Mouse (Mus musculus) CH12.LX (cell line): ENCODE measurements around the gene Eef2k. TPM values are rescaled to one million over a fixed set of nuclear protein-coding genes. Genes with fewer than 3 reads are reported as not detected.

Source experiments
- DNase-seq: peaks from one replicate; pipeline ENCODE4 v3.0.0-alpha.2; 2013; ENCODE audit errors: extremely low read depth
- H3K27ac ChIP-seq: 2 replicates; pipeline ENCODE4 v1.5.1; 2012; ENCODE audit warnings: low read depth, mild to moderate bottlenecking, control low read depth, moderate library complexity; ENCODE audit not compliant: insufficient read depth
- H3K27me3 ChIP-seq: replicated peaks from 2 replicates; pipeline ENCODE3; 2012; ENCODE audit warnings: inconsistent platforms
- H3K36me3 ChIP-seq, 2 experiments: replicated peaks in 1 of 2; 2 replicates each; pipeline versions ENCODE3 to v1.6.1; 2012; ENCODE audit warnings: inconsistent platforms in 1 of 2, low read length in 1 of 2, mild to moderate bottlenecking in 1 of 2, mixed read lengths in 1 of 2, moderate library complexity in 1 of 2; ENCODE audit not compliant: control insufficient read depth in 1 of 2, insufficient read depth in 1 of 2
- H3K4me1 ChIP-seq, 2 experiments: 2 replicates each; pipeline ENCODE4 v1.6.1; 2012; ENCODE audit warnings: inconsistent platforms in 1 of 2, moderate library complexity in 1 of 2; ENCODE audit not compliant: insufficient read depth in 2 of 2, control insufficient read depth in 1 of 2
- H3K4me2 ChIP-seq: 2 replicates; pipeline ENCODE4 v1.6.1; 2012; ENCODE audit warnings: low read depth, mild to moderate bottlenecking, control low read depth; ENCODE audit not compliant: poor library complexity, insufficient read depth, severe bottlenecking
- H3K4me3 ChIP-seq, 3 experiments: fragments of 150-350 bp in 1 of 3; sonication (generic) in 1 of 3; replicated peaks in 1 of 3; 2 replicates each; pipeline versions ENCODE3 to v1.5.1; 2011 to 2012; ENCODE audit warnings: low read depth in 2 of 3, low read length in 2 of 3, mild to moderate bottlenecking in 2 of 3, moderate library complexity in 2 of 3, control low read depth in 1 of 3, improper control_type of control experiment in 1 of 3, inconsistent platforms in 1 of 3, mixed read lengths in 1 of 3; ENCODE audit not compliant: poor library complexity in 1 of 3
- H3K79me2 ChIP-seq: replicated peaks from 2 replicates; pipeline ENCODE4 v1.6.1; 2012; ENCODE audit warnings: mild to moderate bottlenecking, moderate library complexity; ENCODE audit not compliant: control insufficient read depth, poor library complexity, insufficient read depth, severe bottlenecking; ENCODE audit errors: extremely low read depth
- H3K9ac ChIP-seq: 2 replicates; pipeline ENCODE4 v1.6.1; 2012; ENCODE audit warnings: low read depth, mild to moderate bottlenecking, control low read depth, moderate library complexity; ENCODE audit not compliant: insufficient read depth
- H3K9me3 ChIP-seq: replicated peaks from 2 replicates; pipeline ENCODE3; 2012; ENCODE audit warnings: low read length, inconsistent platforms, mixed read lengths
- E2F4 ChIP-seq: IDR thresholded peaks from 2 replicates; pipeline ENCODE4 v1.6.1; 2011; ENCODE audit warnings: low read depth, low read length, improper control_type of control experiment; ENCODE audit not compliant: insufficient replicate concordance
- ELF1 ChIP-seq: IDR thresholded peaks from 2 replicates; pipeline ENCODE4 v1.6.1; 2014; ENCODE audit warnings: low read depth, mild to moderate bottlenecking, inconsistent platforms, low read length, improper control_type of control experiment
- EP300 ChIP-seq: IDR thresholded peaks from 2 replicates; pipeline ENCODE4 v1.6.1; 2011; ENCODE audit warnings: low read length, improper control_type of control experiment
- ETS1 ChIP-seq: conservative IDR thresholded peaks from 2 replicates; pipeline ENCODE4 v1.6.1; 2012; ENCODE audit warnings: low read depth, mild to moderate bottlenecking, inconsistent platforms, low read length, improper control_type of control experiment, moderate library complexity
- GABPA ChIP-seq: IDR thresholded peaks from 2 replicates; pipeline ENCODE4 v1.6.1; 2012; ENCODE audit warnings: low read depth, low read length, improper control_type of control experiment, inconsistent platforms; ENCODE audit not compliant: insufficient replicate concordance
- IRF4 ChIP-seq: IDR thresholded peaks from 2 replicates; pipeline ENCODE4 v1.6.1; 2014; ENCODE audit warnings: low read depth, mild to moderate bottlenecking, inconsistent platforms, low read length, improper control_type of control experiment
- MAFK ChIP-seq: IDR thresholded peaks from 2 replicates; pipeline ENCODE4 v1.6.1; 2011; ENCODE audit warnings: low read length, improper control_type of control experiment; ENCODE audit not compliant: insufficient replicate concordance
- MAZ ChIP-seq: IDR thresholded peaks from 2 replicates; pipeline ENCODE4 v1.6.1; 2012; ENCODE audit warnings: low read depth, mild to moderate bottlenecking, inconsistent platforms, low read length, improper control_type of control experiment, moderate library complexity
- MXI1 ChIP-seq: IDR thresholded peaks from 2 replicates; pipeline ENCODE4 v1.6.1; 2011; ENCODE audit warnings: mild to moderate bottlenecking, low read depth, low read length, improper control_type of control experiment
- MYC ChIP-seq: IDR thresholded peaks from 2 replicates; pipeline ENCODE4 v1.6.1; 2011; ENCODE audit warnings: low read depth, mild to moderate bottlenecking, improper control_type of control experiment, low read length
- NRF1 ChIP-seq: IDR thresholded peaks from 2 replicates; pipeline ENCODE4 v1.6.1; 2014; ENCODE audit warnings: low read depth, mild to moderate bottlenecking, inconsistent platforms, low read length, improper control_type of control experiment, moderate library complexity
- POLR2A ChIP-seq: IDR thresholded peaks from 2 replicates; pipeline ENCODE4 v1.6.1; 2011; ENCODE audit warnings: low read depth, mild to moderate bottlenecking, improper control_type of control experiment, low read length
- POLR2AphosphoS2 ChIP-seq: IDR thresholded peaks from 2 replicates; pipeline ENCODE4 v1.6.1; 2011; ENCODE audit warnings: low read depth, low read length, improper control_type of control experiment
- RAD21 ChIP-seq: IDR thresholded peaks from 2 replicates; pipeline ENCODE4 v1.6.1; 2011; ENCODE audit warnings: low read depth, mild to moderate bottlenecking, low read length, improper control_type of control experiment, moderate library complexity
- RCOR1 ChIP-seq: conservative IDR thresholded peaks from 2 replicates; pipeline ENCODE4 v1.6.1; 2012; ENCODE audit warnings: low read depth, mild to moderate bottlenecking, inconsistent platforms, low read length, improper control_type of control experiment
- SIN3A ChIP-seq: IDR thresholded peaks from 2 replicates; pipeline ENCODE4 v1.6.1; 2012; ENCODE audit warnings: low read length, improper control_type of control experiment, inconsistent platforms
- TCF12 ChIP-seq: IDR thresholded peaks from 2 replicates; pipeline ENCODE4 v1.6.1; 2014; ENCODE audit warnings: low read depth, mild to moderate bottlenecking, inconsistent platforms, low read length, improper control_type of control experiment
- UBTF ChIP-seq: IDR thresholded peaks from 2 replicates; pipeline ENCODE4 v1.6.1; 2012; ENCODE audit warnings: low read depth, mild to moderate bottlenecking, inconsistent platforms, low read length, improper control_type of control experiment, moderate library complexity
- USF1 ChIP-seq: IDR thresholded peaks from 2 replicates; pipeline ENCODE4 v1.6.1; 2014; ENCODE audit warnings: low read depth, mild to moderate bottlenecking, inconsistent platforms, low read length, improper control_type of control experiment
- dilution Hi-C: fragments of 300-500 bp; cut with MboI; formaldehyde crosslinking; loops from 2 replicates; pipeline ENCODE4 v1.14.3; 2020; ENCODE audit warnings: low sequenced_read_pairs; ENCODE audit not compliant: extremely low pct_unique_long_range_greater_than_20kb, extremely low pct_ligation_motif_present
- in situ Hi-C: fragments of 300-500 bp; cut with MboI; formaldehyde crosslinking; loops from 3 replicates; pipeline ENCODE4 v1.14.3; 2019; ENCODE audit warnings: low sequenced_read_pairs, low pct_ligation_motif_present, low pct_unique_long_range_greater_than_20kb, mixed read lengths
- polyA plus RNA-seq: library from polyadenylated mRNA; unstranded; fragments of >175 nt; gene quantifications from 2 replicates; pipeline ENCODE4 v1.2.1, GENCODE M21; 2012; ENCODE audit warnings: low read depth; ENCODE audit not compliant: insufficient read length
- total RNA-seq, 2 experiments: library from RNA; depleted of rRNA; stranded (reverse); fragments of 300-350 nt in 1 of 2; fragments of >200 nt in 1 of 2; gene quantifications; 2 replicates each; pipeline ENCODE4 v1.2.3; 2012 to 2014

Eef2k gene
- total and polyA plus RNA-seq, 3 experiments, result 5.5 to 13.9 (median 13.7) TPM

DNA sequence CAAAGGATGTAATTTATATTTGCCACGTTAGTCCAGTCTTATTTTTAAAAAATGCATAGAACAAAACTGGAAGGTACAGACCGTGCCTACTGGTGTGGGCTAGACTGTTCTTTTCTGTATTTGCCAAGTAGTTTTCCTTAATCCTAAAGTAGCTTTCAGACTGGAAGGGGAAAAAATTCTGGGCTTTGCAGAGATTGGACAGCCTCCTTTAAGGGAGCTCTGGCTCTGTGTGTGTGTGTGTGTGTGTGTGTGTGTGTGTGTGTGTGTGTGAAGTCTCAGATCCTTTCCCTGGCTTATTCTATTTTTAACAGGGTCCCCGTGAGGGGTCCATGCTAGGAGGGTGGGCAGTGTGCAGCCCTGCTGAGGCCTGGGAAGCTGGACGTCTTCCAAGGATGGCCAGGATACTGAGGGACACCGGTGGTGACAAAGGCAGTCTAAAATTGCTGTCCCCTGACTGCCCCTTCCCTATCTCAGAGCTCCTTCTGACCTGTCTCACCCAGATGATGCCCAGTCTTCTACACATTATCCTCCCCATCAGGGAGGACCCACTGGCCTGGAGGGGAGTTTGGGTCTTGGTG is 27.9 kb downstream of the Eef2k start:
- Histone ChIP-seq H3K36me3 (peaks cover 0 to 12% of the 10 kb centered on the region in 2 experiments), H3K9me3 (no peaks in the 10 kb centered on the region), H3K4me2 (no peak overlapping the region), H3K79me2 (no peaks in the 10 kb centered on the region), H3K4me3 (no peak overlapping the region), H3K27ac (no peak overlapping the region), H3K27me3 (no peaks in the 10 kb centered on the region), H3K9ac (no peak overlapping the region), H3K4me1 (peaks cover 5 to 32% of the 10 kb centered on the region in 2 experiments; a peak in 3 of 4 replicates)
- no peak for TF ChIP-seq NRF1
- no peak for TF ChIP-seq E2F4
- no peak for TF ChIP-seq ELF1
- TF ChIP-seq UBTF, result no peak
- no peak for TF ChIP-seq RCOR1
- no peak for TF ChIP-seq POLR2A
- TF ChIP-seq SIN3A, result no peak
- TF ChIP-seq MAFK, result no peak
- TF ChIP-seq POLR2AphosphoS2, result no peak
- TF ChIP-seq MYC, result no peak
- no peak for TF ChIP-seq MAZ
- no peak for TF ChIP-seq TCF12
- TF ChIP-seq ETS1, result no peak
- in situ Hi-C loops (no loop called here), dilution Hi-C loops (no loop called here)
- no peak for DNase-seq

GRCm38 (mm10) chr7:120873083-120873482 is 30.5 kb downstream of the Eef2k start:
- H3K36me3 ChIP-seq, result peaks cover 0 to 15% of the 10 kb centered on the region in 2 experiments
- H3K79me2 ChIP-seq, result no peaks in the 10 kb centered on the region
- in situ Hi-C loops (no loop called here), dilution Hi-C loops (no loop called here)
- no peak for TF ChIP-seq MXI1
- TF ChIP-seq MAZ, result no peak
- no peak overlapping the region for H3K4me3 ChIP-seq
- DNase-seq, result no peak
- peaks cover 5 to 23% of the 10 kb centered on the region in 2 experiments; a peak in 3 of 4 replicates for H3K4me1 ChIP-seq
- no peaks in the 10 kb centered on the region for H3K9me3 ChIP-seq
- H3K27me3 ChIP-seq, result no peaks in the 10 kb centered on the region
- no peak overlapping the region for H3K4me2 ChIP-seq
- no peak overlapping the region for H3K9ac ChIP-seq
- H3K27ac ChIP-seq, result no peak overlapping the region

- in situ Hi-C loops, result no loop called here
- H3K36me3 ChIP-seq, result peaks cover 0 to 18% of the 10 kb centered on the region in 2 experiments
- H3K9ac ChIP-seq, result no peak overlapping the region
Measured at GRCm38 (mm10) chr7:120874021-120874420, 31.4 kb downstream of the Eef2k start.

More at GRCm38 (mm10) chr7:120874021-120874420, 31.4 kb downstream of the Eef2k start:
- Histone ChIP-seq H3K4me3 (no peak overlapping the region), H3K4me2 (no peak overlapping the region), H3K27ac (no peak overlapping the region), H3K27me3 (no peaks in the 10 kb centered on the region), H3K9me3 (no peaks in the 10 kb centered on the region), H3K79me2 (no peaks in the 10 kb centered on the region), H3K4me1 (peaks cover 3 to 13% of the 10 kb centered on the region in 2 experiments; a peak in 2 of 4 replicates)
- no peak for TF ChIP-seq EP300
- TF ChIP-seq GABPA, result no peak
- no peak for TF ChIP-seq USF1
- TF ChIP-seq IRF4, result no peak
- TF ChIP-seq RAD21, result no peak
- no peak for DNase-seq
- dilution Hi-C loops, result no loop called here
